ENCODE assay signal across 11 mouse cellular contexts in genomic region chr11:76268001-76268459, GRCm38 (mm10). TPM values are rescaled to one million over a fixed set of nuclear protein-coding genes. Genes with fewer than 3 reads are reported as not detected.
DNase-seq lines count a peak whose midpoint lies in the region; ATAC-seq lines count a peak whose summit lies in the region.
"Had no signal": no experiment of that assay in that cellular context is flagged by ENCODE, and none has a peak within 500 bp of the region (broad histone marks: within the 10 kb centered on the region; RNA-seq: fewer than 3 reads in every experiment).

No protein-coding gene starts in this region.

- peak overlapping the region; percentile 22 for H3K9ac ChIP-seq in embryonic facial prominence, embryonic 11.5 days (replicated peaks; ENCODE audit: low read length)
- peak overlapping the region; percentile 14; the same call in 1 of the 2 replicates for H3K9ac ChIP-seq in hindbrain, embryonic 13.5 days
- H3K9ac ChIP-seq in midbrain, embryonic 14.5 days (replicated peaks; ENCODE audit: low read length), result 0 out of 2 replicates have a peak overlapping the region, but pooled peaks have one; percentile 14

- no peak overlapping the region for H3K4me3 ChIP-seq in embryonic facial prominence, embryonic 11.5 days (ENCODE audit: low read depth, low read length)
- H3K4me3 ChIP-seq in hindbrain, embryonic 13.5 days, result no peak overlapping the region
- no peak overlapping the region for H3K4me3 ChIP-seq in midbrain, embryonic 14.5 days (replicated peaks; ENCODE audit: low read depth, low read length)

- no peaks in the 10 kb centered on the region for H3K27me3 ChIP-seq in embryonic facial prominence, embryonic 11.5 days (ENCODE audit: control insufficient read depth, insufficient read depth, low read length)
- no peaks in the 10 kb centered on the region for H3K27me3 ChIP-seq in hindbrain, embryonic 13.5 days
- H3K27me3 ChIP-seq in midbrain, embryonic 14.5 days (ENCODE audit: control insufficient read depth, insufficient read depth, low read length), result no peaks in the 10 kb centered on the region

- no peaks in the 10 kb centered on the region for H3K9me3 ChIP-seq in embryonic facial prominence, embryonic 11.5 days (replicated peaks; ENCODE audit: control insufficient read depth, low read length)
- H3K9me3 ChIP-seq in hindbrain, embryonic 13.5 days, result no peaks in the 10 kb centered on the region
- H3K9me3 ChIP-seq in midbrain, embryonic 14.5 days (ENCODE audit: control insufficient read depth, low read length), result no peaks in the 10 kb centered on the region

- peak; percentile 29 to 66 for DNase-seq in layer of hippocampus, adult 8-10 months (ENCODE audit: low spot score in 2 of 2)
- DNase-seq in layer of hippocampus, adult 9-10 months (ENCODE audit: low spot score), result no peak
- no peak for DNase-seq in embryonic facial prominence, embryonic 11.5 days (ENCODE audit: low spot score)
- peak; percentile 74 for DNase-seq in midbrain, embryonic 14.5 days
- DNase-seq in lung, postnatal 4 days, result no peak
- DNase-seq in gastrocnemius, adult 18-20 months (ENCODE audit: low spot score), result no peak
- no peak for DNase-seq in heart, adult 11 months
- DNase-seq: cerebellum, adult 9-10 months; gastrocnemius, postnatal 36 days had no signal

- no peak for ATAC-seq in embryonic facial prominence, embryonic 11.5 days (replicated peaks; ENCODE audit: insufficient number of reproducible peaks, low FRiP score, low TSS enrichment, low read depth)
- ATAC-seq in hindbrain, embryonic 13.5 days (ENCODE audit: low FRiP score), result peak; percentile 61
- peak; percentile 50; the same call in 1 of the 2 replicates for ATAC-seq in midbrain, embryonic 14.5 days (ENCODE audit: low FRiP score, low TSS enrichment)

- peak overlapping the region; percentile 56 for H3K27ac ChIP-seq in embryonic facial prominence, embryonic 11.5 days (replicated peaks; ENCODE audit: low read depth, low read length)
- peak overlapping the region; percentile 90 for H3K27ac ChIP-seq in hindbrain, embryonic 13.5 days
- peak overlapping the region; percentile 82 for H3K27ac ChIP-seq in midbrain, embryonic 14.5 days (replicated peaks; ENCODE audit: low read depth, low read length)
- H3K27ac ChIP-seq: macrophage had no signal

- peaks cover 3% of the 10 kb centered on the region; the same call in 1 of the 2 replicates for H3K4me1 ChIP-seq in embryonic facial prominence, embryonic 11.5 days (ENCODE audit: control insufficient read depth, insufficient read depth, low read length)
- H3K4me1 ChIP-seq in hindbrain, embryonic 13.5 days (replicated peaks), result peaks cover 36% of the 10 kb centered on the region
- H3K4me1 ChIP-seq in midbrain, embryonic 14.5 days (ENCODE audit: control insufficient read depth, insufficient read depth, low read length), result peaks cover 31% of the 10 kb centered on the region

- no peak overlapping the region for H3K4me2 ChIP-seq in embryonic facial prominence, embryonic 11.5 days (ENCODE audit: low read depth, low read length)
- no peak overlapping the region for H3K4me2 ChIP-seq in hindbrain, embryonic 13.5 days
- 0 out of 2 replicates have a peak overlapping the region, but pooled peaks have one; percentile 13 for H3K4me2 ChIP-seq in midbrain, embryonic 14.5 days (ENCODE audit: low read length)

- WGBS in embryonic facial prominence, embryonic 11.5 days, result 40% methylated on average over 5 of the region's 5 CpGs
- WGBS in hindbrain, embryonic 13.5 days, result 20% methylated on average over 5 of the region's 5 CpGs
- WGBS in midbrain, embryonic 14.5 days, result 5% methylated on average over 5 of the region's 5 CpGs

- H3K36me3 ChIP-seq in embryonic facial prominence, embryonic 11.5 days (replicated peaks; ENCODE audit: control insufficient read depth, insufficient read depth, low read depth, low read length), result no peaks in the 10 kb centered on the region
- peaks cover 6% of the 10 kb centered on the region; the same call in 1 of the 2 replicates for H3K36me3 ChIP-seq in hindbrain, embryonic 13.5 days
- no peaks in the 10 kb centered on the region; the same call in 1 of the 2 replicates for H3K36me3 ChIP-seq in midbrain, embryonic 14.5 days (ENCODE audit: control insufficient read depth, insufficient read depth, low read length)

RNA-seq across cellular contexts. Expression of gene Glod4, which starts 24.5 kb away (rescaled TPM):
- total RNA-seq in layer of hippocampus, adult 8-10 months (2022), result 10 to 100 TPM; 55.8 to 59.8 (median 58.0) TPM
- polyA plus RNA-seq in embryonic facial prominence, embryonic 11.5 days (2014; fragmentation: Nextera tagmentation; extraction: Ambion mirVana), result 152 and 158 TPM in 2 replicates
- 121 and 124 TPM in 2 replicates for polyA plus RNA-seq in hindbrain, embryonic 13.5 days (2015; fragmentation: Nextera tagmentation; extraction: Ambion mirVana)
- 114 and 141 TPM in 2 replicates for polyA plus RNA-seq in midbrain, embryonic 14.5 days (2014; fragmentation: Nextera tagmentation; extraction: Ambion mirVana)
- 10 to 100 TPM; 25.5 to 27.8 TPM for total RNA-seq in gastrocnemius, adult 18-20 months (2021)

RNA-seq across cellular contexts. Expression of gene Mrm3, which starts 24.5 kb away (rescaled TPM):
- total RNA-seq in layer of hippocampus, adult 8-10 months (2022), result 10 to 100 TPM; 16.8 to 19.3 (median 17.5) TPM
- 22.4 and 25.1 TPM in 2 replicates for polyA plus RNA-seq in embryonic facial prominence, embryonic 11.5 days (2014; fragmentation: Nextera tagmentation; extraction: Ambion mirVana)
- polyA plus RNA-seq in hindbrain, embryonic 13.5 days (2015; fragmentation: Nextera tagmentation; extraction: Ambion mirVana), result 20.0 and 20.4 TPM in 2 replicates
- 21.0 and 22.7 TPM in 2 replicates for polyA plus RNA-seq in midbrain, embryonic 14.5 days (2014; fragmentation: Nextera tagmentation; extraction: Ambion mirVana)
- total RNA-seq in gastrocnemius, adult 18-20 months (2021), result 10 to 100 TPM; 11.1 to 16.6 TPM

RNA-seq across cellular contexts. Expression of gene Gemin4, which starts 50.6 kb away (rescaled TPM):
- 10 to 100 TPM in 2 of 4 experiments, 1 to 10 TPM in 2; 9.5 to 13.7 (median 10.9) TPM for total RNA-seq in layer of hippocampus, adult 8-10 months (2022)
- 54.7 and 55.6 TPM in 2 replicates for polyA plus RNA-seq in embryonic facial prominence, embryonic 11.5 days (2014; fragmentation: Nextera tagmentation; extraction: Ambion mirVana)
- 12.6 and 15.6 TPM in 2 replicates for polyA plus RNA-seq in hindbrain, embryonic 13.5 days (2015; fragmentation: Nextera tagmentation; extraction: Ambion mirVana)
- 13.4 and 20.0 TPM in 2 replicates for polyA plus RNA-seq in midbrain, embryonic 14.5 days (2014; fragmentation: Nextera tagmentation; extraction: Ambion mirVana)
- total RNA-seq in gastrocnemius, adult 18-20 months (2021), result 1 to 10 TPM; 1.4 to 3.3 TPM

RNA-seq across cellular contexts. Expression of gene Dbil5, which starts 50.6 kb away (rescaled TPM):
- total RNA-seq in layer of hippocampus, adult 8-10 months (2022), result 1 to 10 TPM in 2 of 4 experiments, under 1 TPM in 2; 0.64 to 1.2 (median 0.96) TPM
- polyA plus RNA-seq in embryonic facial prominence, embryonic 11.5 days (2014; fragmentation: Nextera tagmentation; extraction: Ambion mirVana), result 0.39 and 1.2 TPM in 2 replicates
- polyA plus RNA-seq in hindbrain, embryonic 13.5 days (2015; fragmentation: Nextera tagmentation; extraction: Ambion mirVana), result 0.62 and 1.4 TPM in 2 replicates
- polyA plus RNA-seq in midbrain, embryonic 14.5 days (2014; fragmentation: Nextera tagmentation; extraction: Ambion mirVana), result 1.1 TPM in 1 of 2 replicates, not detected in the other
- total RNA-seq in gastrocnemius, adult 18-20 months (2021), result not detected
- total RNA-seq: gastrocnemius, postnatal 36 days had no signal
- polyA plus RNA-seq: macrophage had no signal

Comparison
In these comparisons a context has a peak if more than half of its experiments do, and no peak if none do; other contexts are left out.
1. DNase-seq: peak in layer of hippocampus, adult 8-10 months (2 of 2) and midbrain, embryonic 14.5 days (single experiment); none in layer of hippocampus, adult 9-10 months (single experiment), embryonic facial prominence, embryonic 11.5 days (single experiment), lung, postnatal 4 days (0 of 2), gastrocnemius, adult 18-20 months (single experiment) and heart, adult 11 months (single experiment).
2. Peak in every context shown above with its lines, with median percentiles within 50 percentile points of each other: H3K27ac ChIP-seq and H3K9ac ChIP-seq.